Mouse (Mus musculus): ENCODE measurements around the gene Prkce. TPM values are rescaled to one million over a fixed set of nuclear protein-coding genes. Genes with fewer than 3 reads are reported as not detected.

The Prkce gene
- total RNA-seq, 1 experiment from 2014 or later: 32.1 TPM

GRCm38 (mm10) chr17:86212204-86212603, 44.6 kb downstream of the Prkce start:
- no peak for ATAC-seq (ENCODE audit: extremely low read depth, insufficient number of reproducible peaks, low FRiP score, poor library complexity, severe bottlenecking)

GRCm38 (mm10) chr17:86214285-86214684, 46.7 kb downstream of the Prkce start:
- ATAC-seq (ENCODE audit: extremely low read depth, insufficient number of reproducible peaks, low FRiP score, poor library complexity, severe bottlenecking): no peak

- no peak for ATAC-seq (ENCODE audit: extremely low read depth, insufficient number of reproducible peaks, low FRiP score, poor library complexity, severe bottlenecking)
Measured at GRCm38 (mm10) chr17:86214741-86215140, 47.2 kb downstream of the Prkce start.

- peak; percentile 77 for ATAC-seq (ENCODE audit: extremely low read depth, insufficient number of reproducible peaks, low FRiP score, poor library complexity, severe bottlenecking)
Measured at GRCm38 (mm10) chr17:86215771-86216170, 48.2 kb downstream of the Prkce start.

GRCm38 (mm10) chr17:86217468-86217867, 49.9 kb downstream of the Prkce start:
- ATAC-seq (ENCODE audit: extremely low read depth, insufficient number of reproducible peaks, low FRiP score, poor library complexity, severe bottlenecking): no peak

- no peak for ATAC-seq (ENCODE audit: extremely low read depth, insufficient number of reproducible peaks, low FRiP score, poor library complexity, severe bottlenecking)
Measured at GRCm38 (mm10) chr17:86218553-86218952, 51.0 kb downstream of the Prkce start.

GRCm38 (mm10) chr17:86225488-86226186, 58.1 kb downstream of the Prkce start:
- ATAC-seq (ENCODE audit: extremely low read depth, insufficient number of reproducible peaks, low FRiP score, poor library complexity, severe bottlenecking): no peak

GRCm38 (mm10) chr17:86226198-86226597, 58.6 kb downstream of the Prkce start:
- ATAC-seq (ENCODE audit: extremely low read depth, insufficient number of reproducible peaks, low FRiP score, poor library complexity, severe bottlenecking): no peak

GRCm38 (mm10) chr17:86226635-86227034, 59.0 kb downstream of the Prkce start:
- no peak for ATAC-seq (ENCODE audit: extremely low read depth, insufficient number of reproducible peaks, low FRiP score, poor library complexity, severe bottlenecking)

GRCm38 (mm10) chr17:86227389-86227788, 59.8 kb downstream of the Prkce start:
- no peak for ATAC-seq (ENCODE audit: extremely low read depth, insufficient number of reproducible peaks, low FRiP score, poor library complexity, severe bottlenecking)

GRCm38 (mm10) chr17:86228850-86229249, 61.3 kb downstream of the Prkce start:
- ATAC-seq (ENCODE audit: extremely low read depth, insufficient number of reproducible peaks, low FRiP score, poor library complexity, severe bottlenecking): no peak

- ATAC-seq (ENCODE audit: extremely low read depth, insufficient number of reproducible peaks, low FRiP score, poor library complexity, severe bottlenecking): no peak
Measured at GRCm38 (mm10) chr17:86230141-86230633, 62.6 kb downstream of the Prkce start.

GRCm38 (mm10) chr17:86231741-86232179, 64.2 kb downstream of the Prkce start:
- ATAC-seq (ENCODE audit: extremely low read depth, insufficient number of reproducible peaks, low FRiP score, poor library complexity, severe bottlenecking): 0 out of 2 replicates have a peak, but pooled peaks have one; percentile 5

- no peak for ATAC-seq (ENCODE audit: extremely low read depth, insufficient number of reproducible peaks, low FRiP score, poor library complexity, severe bottlenecking)
Measured at GRCm38 (mm10) chr17:86232248-86232647, 64.7 kb downstream of the Prkce start.

- ATAC-seq (ENCODE audit: extremely low read depth, insufficient number of reproducible peaks, low FRiP score, poor library complexity, severe bottlenecking): no peak
Measured at GRCm38 (mm10) chr17:86234587-86235150, 67.1 kb downstream of the Prkce start.

- no peak for ATAC-seq (ENCODE audit: extremely low read depth, insufficient number of reproducible peaks, low FRiP score, poor library complexity, severe bottlenecking)
Measured at GRCm38 (mm10) chr17:86236026-86236712, 68.6 kb downstream of the Prkce start.

- ATAC-seq (ENCODE audit: extremely low read depth, insufficient number of reproducible peaks, low FRiP score, poor library complexity, severe bottlenecking): no peak
Measured at GRCm38 (mm10) chr17:86236861-86237763, 69.5 kb downstream of the Prkce start.

GRCm38 (mm10) chr17:86242291-86242690, 74.7 kb downstream of the Prkce start:
- no peak for ATAC-seq (ENCODE audit: extremely low read depth, insufficient number of reproducible peaks, low FRiP score, poor library complexity, severe bottlenecking)

GRCm38 (mm10) chr17:86243109-86243527, 75.5 kb downstream of the Prkce start:
- ATAC-seq (ENCODE audit: extremely low read depth, insufficient number of reproducible peaks, low FRiP score, poor library complexity, severe bottlenecking): peak; percentile 42; the same call in 1 of the 2 replicates
